Mouse (Mus musculus) midbrain, embryonic 16.5 days (tissue): ENCODE data around the gene Retreg1. TPM values are rescaled to one million over a fixed set of nuclear protein-coding genes. Genes with fewer than 3 reads are reported as not detected.
"Not testable (repeated sequence)": the region's sequence is repeated elsewhere in the genome, so short reads cannot be mapped to it uniquely, and the experiment has no call there.

Experiments
- ATAC-seq: fragments of 200-750 bp; cut with Nextera tagmentation; 2 replicates; pipeline ENCODE4 v1.8.0; 2017; ENCODE audit warnings: moderate TSS enrichment
- H3K27ac ChIP-seq: fragments of 300-500 bp; sonication (generic); 2 replicates; pipeline ENCODE4 v1.5.1; 2014; ENCODE audit warnings: mild to moderate bottlenecking, low read length, mixed read lengths
- H3K27me3 ChIP-seq: fragments of 300-500 bp; sonication (generic); 2 replicates; pipeline ENCODE4 v1.6.1; 2014; ENCODE audit warnings: low read depth, low read length, mixed read lengths; ENCODE audit not compliant: control insufficient read depth, insufficient read depth
- H3K36me3 ChIP-seq: fragments of 300-500 bp; sonication (generic); 2 replicates; pipeline ENCODE4 v1.6.1; 2014; ENCODE audit warnings: mild to moderate bottlenecking, low read length, moderate library complexity, mixed read lengths; ENCODE audit not compliant: control insufficient read depth, insufficient read depth
- H3K4me1 ChIP-seq: fragments of 300-500 bp; sonication (generic); 2 replicates; pipeline ENCODE4 v1.6.1; 2014; ENCODE audit warnings: mild to moderate bottlenecking, low read length, mixed read lengths; ENCODE audit not compliant: control insufficient read depth, insufficient read depth
- H3K4me2 ChIP-seq: fragments of 300-500 bp; sonication (generic); 2 replicates; pipeline ENCODE4 v1.6.1; 2014; ENCODE audit warnings: mild to moderate bottlenecking, low read length, mixed read lengths
- H3K4me3 ChIP-seq: fragments of 300-500 bp; sonication (generic); 2 replicates; pipeline ENCODE4 v1.5.1; 2014; ENCODE audit warnings: low read depth, mild to moderate bottlenecking, low read length, moderate library complexity, mixed read lengths
- H3K9ac ChIP-seq: fragments of 300-500 bp; sonication (generic); 2 replicates; pipeline ENCODE4 v1.6.1; 2014; ENCODE audit warnings: low read depth, low read length, mixed read lengths
- H3K9me3 ChIP-seq: fragments of 300-500 bp; sonication (generic); replicated peaks from 2 replicates; pipeline ENCODE4 v1.6.1; 2014; ENCODE audit warnings: mild to moderate bottlenecking, low read length, mixed read lengths; ENCODE audit not compliant: control insufficient read depth, poor library complexity, severe bottlenecking
- WGBS: fragments of 180-500 bp; shearing (Covaris S2); extraction: QIAGEN DNeasy Blood & Tissue Kit; methylation state at CpG from one replicate; pipeline ENCODE4 v1.1.7; 2014; 5-methylcytosine and 5-hydroxymethylcytosine counted together
- polyA plus RNA-seq: library from polyadenylated mRNA; unstranded; fragments of >200 nt; fragmentation: Nextera tagmentation; extraction: Ambion mirVana; gene quantifications from 2 replicates; pipeline ENCODE4 v1.2.1, GENCODE M21; 2015

The Retreg1 gene
- polyA plus RNA-seq, 1 experiment from 2014 or later: 18.4 TPM

GRCm38 (mm10) chr15:25992992-25993727, 150.2 kb downstream of the Retreg1 start:
- ATAC-seq: no peak
- peaks cover 5% of the 10 kb centered on the region for H3K4me1 ChIP-seq
- no peak overlapping the region for H3K4me2 ChIP-seq
- H3K27ac ChIP-seq: no peak overlapping the region
- H3K9ac ChIP-seq: no peak overlapping the region
- no peak overlapping the region for H3K4me3 ChIP-seq
- H3K9me3 ChIP-seq: no peaks in the 10 kb centered on the region
- peaks cover 23% of the 10 kb centered on the region for H3K36me3 ChIP-seq
- no peaks in the 10 kb centered on the region for H3K27me3 ChIP-seq
- 59% methylated on average over 8 of the region's 8 CpGs for WGBS

- H3K4me3 ChIP-seq: no peak overlapping the region
- H3K4me2 ChIP-seq: no peak overlapping the region
- peaks cover 17% of the 10 kb centered on the region for H3K36me3 ChIP-seq
- H3K27ac ChIP-seq: no peak overlapping the region
- no peaks in the 10 kb centered on the region for H3K4me1 ChIP-seq
- no peaks in the 10 kb centered on the region for H3K9me3 ChIP-seq
- 39% methylated on average over 2 of the region's 2 CpGs for WGBS
- no peaks in the 10 kb centered on the region for H3K27me3 ChIP-seq
- peak; percentile 86 for ATAC-seq
- H3K9ac ChIP-seq: no peak overlapping the region
These were observed 152.5 kb downstream of the Retreg1 start for GRCm38 (mm10) chr15:25995521-25995920.

GRCm38 (mm10) chr15:25999545-25999944, 156.6 kb downstream of the Retreg1 start:
- 18% methylated on average over 5 of the region's 5 CpGs for WGBS
- ATAC-seq: not testable (repeated sequence)

GRCm38 (mm10) chr15:26008621-26009020, 165.6 kb downstream of the Retreg1 start:
- H3K4me3 ChIP-seq: no peak overlapping the region
- ATAC-seq: no peak
- WGBS: 84% methylated on average over 3 of the region's 3 CpGs

More at GRCm38 (mm10) chr15:25999545-25999944, 156.6 kb downstream of the Retreg1 start:
- H3K27ac ChIP-seq, H3K4me1 ChIP-seq, H3K36me3 ChIP-seq, H3K9me3 ChIP-seq, H3K4me3 ChIP-seq, H3K9ac ChIP-seq, H3K4me2 ChIP-seq, H3K27me3 ChIP-seq: not testable (repeated sequence)

GRCm38 (mm10) chr15:26012891-26013290, 169.9 kb downstream of the Retreg1 start:
- ATAC-seq: no peak

More at GRCm38 (mm10) chr15:26008621-26009020, 165.6 kb downstream of the Retreg1 start:
- Histone ChIP-seq H3K9ac (no peak overlapping the region), H3K27me3 (no peaks in the 10 kb centered on the region), H3K27ac (no peak overlapping the region), H3K36me3 (no peaks in the 10 kb centered on the region), H3K4me1 (no peaks in the 10 kb centered on the region), H3K9me3 (no peaks in the 10 kb centered on the region), H3K4me2 (no peak overlapping the region)

GRCm38 (mm10) chr15:26015979-26016665, 173.1 kb downstream of the Retreg1 start:
- Histone ChIP-seq H3K4me3 (no peak overlapping the region), H3K4me2 (no peak overlapping the region), H3K27me3 (no peaks in the 10 kb centered on the region), H3K9ac (no peak overlapping the region), H3K27ac (no peak overlapping the region), H3K36me3 (no peaks in the 10 kb centered on the region), H3K4me1 (peaks cover 4% of the 10 kb centered on the region; the same call in 1 of the 2 replicates), H3K9me3 (no peaks in the 10 kb centered on the region)
- ATAC-seq: no peak
- 52% methylated on average over 14 of the region's 14 CpGs for WGBS

More at GRCm38 (mm10) chr15:26012891-26013290, 169.9 kb downstream of the Retreg1 start:
- no peak overlapping the region for H3K27ac ChIP-seq
- no peak overlapping the region for H3K4me3 ChIP-seq
- WGBS: 77% methylated on average over 4 of the region's 4 CpGs
- no peaks in the 10 kb centered on the region for H3K27me3 ChIP-seq
- H3K9ac ChIP-seq: no peak overlapping the region
- H3K4me2 ChIP-seq: no peak overlapping the region
- H3K9me3 ChIP-seq: no peaks in the 10 kb centered on the region
- no peaks in the 10 kb centered on the region for H3K36me3 ChIP-seq
- peaks cover 4% of the 10 kb centered on the region; the same call in 1 of the 2 replicates for H3K4me1 ChIP-seq

- Histone ChIP-seq H3K4me3 (no peak overlapping the region), H3K27me3 (no peaks in the 10 kb centered on the region), H3K36me3 (no peaks in the 10 kb centered on the region), H3K4me2 (no peak overlapping the region), H3K9ac (no peak overlapping the region), H3K9me3 (no peaks in the 10 kb centered on the region), H3K27ac (no peak overlapping the region), H3K4me1 (no peaks in the 10 kb centered on the region)
- ATAC-seq: no peak
- WGBS: 58% methylated on average over 8 of the region's 8 CpGs
These were observed 178.7 kb downstream of the Retreg1 start for GRCm38 (mm10) chr15:26021721-26022120.

GRCm38 (mm10) chr15:26022636-26023035, 179.7 kb downstream of the Retreg1 start:
- no peak for ATAC-seq
- Histone ChIP-seq H3K36me3 (no peaks in the 10 kb centered on the region), H3K27ac (no peak overlapping the region), H3K9me3 (no peaks in the 10 kb centered on the region), H3K27me3 (no peaks in the 10 kb centered on the region), H3K9ac (no peak overlapping the region), H3K4me2 (no peak overlapping the region), H3K4me1 (no peaks in the 10 kb centered on the region), H3K4me3 (no peak overlapping the region)
- whole genome bisulfite sequencing: 69% methylated on average over 5 of the region's 5 CpGs
